In the genomic region with DNA sequence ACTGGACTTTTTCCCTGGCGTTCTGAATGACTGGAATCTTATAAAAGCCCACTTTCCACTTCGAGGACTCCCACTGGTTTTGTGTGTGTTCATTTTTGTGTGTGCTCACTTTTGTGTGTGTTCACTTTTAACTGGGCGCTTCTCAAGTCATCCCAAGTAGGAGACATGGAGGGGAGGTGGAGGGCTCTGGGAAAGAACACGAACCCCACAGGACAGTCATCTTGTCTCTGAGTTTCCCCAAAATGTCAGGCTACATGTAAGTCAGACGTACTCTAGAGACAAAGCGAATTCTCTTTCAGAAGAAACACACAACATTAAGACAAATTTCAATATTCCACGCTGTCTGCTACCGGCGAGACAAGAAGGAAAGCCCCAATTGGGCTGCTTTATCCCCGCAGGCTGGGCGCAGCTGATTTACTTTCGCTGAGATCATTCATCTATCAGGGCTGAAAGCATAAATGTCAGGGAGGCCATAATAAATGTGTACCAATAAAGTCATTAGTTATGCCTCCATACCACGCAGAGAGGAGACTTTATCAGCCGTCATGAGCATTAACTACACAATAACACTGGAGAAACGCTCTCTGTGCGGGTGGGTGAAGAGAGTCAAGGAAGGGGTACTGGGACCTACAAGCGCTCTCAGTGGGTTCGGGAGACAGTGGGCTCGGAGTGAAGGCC, we compare ENCODE assay signal across 16 mouse cellular contexts.
DNase-seq lines count a peak whose midpoint lies in the region; ATAC-seq and TF ChIP-seq lines count a peak whose summit lies in the region.
"Had no signal": no experiment of that assay in that cellular context is flagged by ENCODE, and none has a peak within 500 bp of the region (broad histone marks: within the 10 kb centered on the region; RNA-seq: fewer than 3 reads in every experiment).

No protein-coding gene starts in this region.

- no peak for TF ChIP-seq CTCF in layer of hippocampus, adult 2 months (conservative IDR thresholded peaks at IDR 0.05)

- H3K9ac ChIP-seq in hindbrain, embryonic 11.5 days (ENCODE audit: low read depth, low read length), result no peak overlapping the region
- H3K9ac ChIP-seq in neural tube, embryonic 14.5 days (replicated peaks; ENCODE audit: low read depth, low read length), result 0 out of 2 replicates have a peak overlapping the region, but pooled peaks have one; percentile 1
- H3K9ac ChIP-seq: embryonic facial prominence, embryonic 15.5 days; limb, embryonic 12.5 days had no signal

- DNase-seq in layer of hippocampus, adult 2 months (ENCODE audit: low spot score in 2 of 2), result no peak
- DNase-seq in layer of hippocampus, postnatal 36 days, result no peak
- DNase-seq in hindbrain, embryonic 11.5 days (ENCODE audit: low spot score), result peak; percentile 63
- no peak for DNase-seq in midbrain, embryonic 10.5 days (ENCODE audit: low spot score)
- no peak for DNase-seq in thymus, adult 18-20 months
- DNase-seq in thymus, postnatal 25 days, result no peak
- DNase-seq in urinary bladder, postnatal 14 days (ENCODE audit: low spot score), result no peak
- DNase-seq: cerebellum, adult 11-12 months; gastrocnemius, postnatal 25 days; kidney, postnatal 36 days; lung, postnatal 36 days; right cerebral cortex, postnatal 4 days had no signal

- H3K9me3 ChIP-seq in hindbrain, embryonic 11.5 days (ENCODE audit: control insufficient read depth, low read length), result no peaks in the 10 kb centered on the region
- no peaks in the 10 kb centered on the region for H3K9me3 ChIP-seq in midbrain, embryonic 10.5 days (replicated peaks)
- no peaks in the 10 kb centered on the region for H3K9me3 ChIP-seq in neural tube, embryonic 14.5 days (ENCODE audit: control insufficient read depth, low read length)
- H3K9me3 ChIP-seq: embryonic facial prominence, embryonic 15.5 days; limb, embryonic 12.5 days had no signal

- no peak overlapping the region for H3K4me3 ChIP-seq in layer of hippocampus, adult 2 months
- no peak overlapping the region for H3K4me3 ChIP-seq in hindbrain, embryonic 11.5 days (ENCODE audit: low read depth, low read length)
- H3K4me3 ChIP-seq in midbrain, embryonic 10.5 days, result no peak overlapping the region
- H3K4me3 ChIP-seq in neural tube, embryonic 14.5 days (ENCODE audit: low read depth, low read length), result no peak overlapping the region
- H3K4me3 ChIP-seq: embryonic facial prominence, embryonic 15.5 days; limb, embryonic 12.5 days had no signal

- WGBS in hindbrain, embryonic 11.5 days, result 56% methylated on average over 19 of the region's 19 CpGs
- WGBS in midbrain, embryonic 10.5 days, result 91% methylated on average over 19 of the region's 19 CpGs
- WGBS in neural tube, embryonic 14.5 days, result 18% methylated on average over 19 of the region's 19 CpGs

- H3K27ac ChIP-seq in layer of hippocampus, adult 2 months, result peak overlapping the region; percentile 88
- H3K27ac ChIP-seq in hindbrain, embryonic 11.5 days (ENCODE audit: low read depth, low read length), result peak overlapping the region; percentile 63
- peak overlapping the region; percentile 63 for H3K27ac ChIP-seq in midbrain, embryonic 10.5 days (replicated peaks)
- H3K27ac ChIP-seq in neural tube, embryonic 14.5 days (ENCODE audit: low read depth, low read length), result peak overlapping the region; percentile 70
- H3K27ac ChIP-seq: embryonic facial prominence, embryonic 15.5 days; limb, embryonic 12.5 days had no signal

- no peaks in the 10 kb centered on the region for H3K4me1 ChIP-seq in hindbrain, embryonic 11.5 days (replicated peaks; ENCODE audit: control insufficient read depth, insufficient read depth, low read length)
- H3K4me1 ChIP-seq in midbrain, embryonic 10.5 days, result peaks cover 14% of the 10 kb centered on the region
- peaks cover 11% of the 10 kb centered on the region for H3K4me1 ChIP-seq in neural tube, embryonic 14.5 days (ENCODE audit: control insufficient read depth, insufficient read depth, low read length)
- H3K4me1 ChIP-seq: embryonic facial prominence, embryonic 15.5 days had no signal

- no peaks in the 10 kb centered on the region for H3K36me3 ChIP-seq in hindbrain, embryonic 11.5 days (ENCODE audit: control insufficient read depth, insufficient read depth, low read length)
- no peaks in the 10 kb centered on the region for H3K36me3 ChIP-seq in midbrain, embryonic 10.5 days
- no peaks in the 10 kb centered on the region for H3K36me3 ChIP-seq in neural tube, embryonic 14.5 days (ENCODE audit: control insufficient read depth, insufficient read depth, low read length)
- H3K36me3 ChIP-seq: embryonic facial prominence, embryonic 15.5 days; limb, embryonic 12.5 days had no signal

- H3K27me3 ChIP-seq in hindbrain, embryonic 11.5 days (ENCODE audit: control insufficient read depth, insufficient read depth, low read length), result no peaks in the 10 kb centered on the region
- no peaks in the 10 kb centered on the region for H3K27me3 ChIP-seq in midbrain, embryonic 10.5 days (ENCODE audit: low read depth, poor library complexity, severe bottlenecking)
- no peaks in the 10 kb centered on the region for H3K27me3 ChIP-seq in neural tube, embryonic 14.5 days (ENCODE audit: control insufficient read depth, insufficient read depth, low read length)
- H3K27me3 ChIP-seq: embryonic facial prominence, embryonic 15.5 days; limb, embryonic 12.5 days had no signal

- H3K4me2 ChIP-seq in hindbrain, embryonic 11.5 days (replicated peaks; ENCODE audit: low read depth, low read length), result no peak overlapping the region
- peak overlapping the region; percentile 32 for H3K4me2 ChIP-seq in neural tube, embryonic 14.5 days (ENCODE audit: low read depth, low read length)
- H3K4me2 ChIP-seq: embryonic facial prominence, embryonic 15.5 days; limb, embryonic 12.5 days had no signal

- peak; percentile 87 for ATAC-seq in hindbrain, embryonic 11.5 days (ENCODE audit: low FRiP score)
- ATAC-seq in neural tube, embryonic 14.5 days (ENCODE audit: low read depth), result peak; percentile 86
- ATAC-seq: CD4-positive, CD25-positive, alpha-beta regulatory T cell, adult 4 months had no signal
